Mouse (Mus musculus) embryo, embryonic 10 days (tissue): ENCODE data around the gene Soat2.
"Not testable (repeated sequence)": the region's sequence is repeated elsewhere in the genome, so short reads cannot be mapped to it uniquely, and the experiment has no call there.

ENCODE experiments used
- DNase-seq: peaks from one replicate; pipeline ENCODE4 v3.0.0-alpha.2; 2015; ENCODE audit warnings: low spot score

The Soat2 gene

DNA sequence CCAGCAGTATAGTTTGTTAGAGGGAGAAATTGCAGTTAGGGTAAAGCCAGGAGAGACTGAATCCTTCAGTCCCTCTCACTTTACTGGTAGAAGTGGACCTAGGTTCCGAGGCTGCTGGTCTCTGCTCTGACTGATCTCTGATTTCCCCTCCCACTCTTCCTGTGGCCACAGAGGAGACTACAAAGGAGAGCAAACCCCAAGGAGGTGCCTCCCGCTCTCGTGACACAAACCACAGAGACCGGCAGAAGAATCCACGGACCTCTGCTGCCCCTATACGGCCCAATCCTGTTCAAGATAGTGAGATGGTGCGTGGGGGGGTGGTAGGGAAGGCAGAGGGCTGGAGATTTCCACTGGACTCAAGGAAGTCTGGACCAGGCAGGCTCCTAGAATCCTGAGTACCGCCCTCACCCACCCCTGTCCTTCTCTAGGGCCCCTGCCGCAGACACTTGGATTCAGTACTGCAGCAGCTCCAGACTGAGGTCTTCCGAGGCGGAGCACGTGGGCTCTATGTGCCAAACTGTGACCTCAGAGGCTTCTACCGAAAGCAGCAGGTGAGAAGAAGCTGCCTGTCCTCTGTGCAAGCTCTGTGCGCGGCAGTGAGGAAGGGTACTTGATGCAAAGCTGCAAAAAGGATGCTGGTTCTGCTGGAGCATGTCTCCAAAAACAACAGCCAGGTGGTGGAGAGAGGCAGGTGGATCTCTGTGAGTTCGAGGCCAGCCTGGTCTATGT is 2.5 kb upstream of the Soat2 start:
- no peak for DNase-seq

DNA sequence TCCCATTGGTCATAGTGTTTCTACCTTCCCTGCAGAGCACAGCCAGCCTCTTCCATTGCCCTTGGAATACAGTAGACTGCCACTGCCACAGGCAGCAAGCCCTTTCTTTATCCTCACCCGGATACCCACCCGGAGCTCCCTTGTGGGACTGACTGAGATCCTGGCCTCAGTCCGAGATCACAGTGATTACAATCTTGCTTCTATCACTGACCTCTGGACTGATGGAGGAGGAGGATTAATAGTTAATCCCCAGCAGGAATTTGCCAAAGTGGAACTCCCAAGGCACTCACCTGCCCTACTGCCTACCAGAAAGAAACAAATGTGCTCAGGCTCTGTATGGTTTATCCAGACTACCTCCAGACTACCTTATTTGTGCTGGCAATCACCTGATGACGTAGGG is 765 bp upstream of the Soat2 start:
- no peak for DNase-seq

DNA sequence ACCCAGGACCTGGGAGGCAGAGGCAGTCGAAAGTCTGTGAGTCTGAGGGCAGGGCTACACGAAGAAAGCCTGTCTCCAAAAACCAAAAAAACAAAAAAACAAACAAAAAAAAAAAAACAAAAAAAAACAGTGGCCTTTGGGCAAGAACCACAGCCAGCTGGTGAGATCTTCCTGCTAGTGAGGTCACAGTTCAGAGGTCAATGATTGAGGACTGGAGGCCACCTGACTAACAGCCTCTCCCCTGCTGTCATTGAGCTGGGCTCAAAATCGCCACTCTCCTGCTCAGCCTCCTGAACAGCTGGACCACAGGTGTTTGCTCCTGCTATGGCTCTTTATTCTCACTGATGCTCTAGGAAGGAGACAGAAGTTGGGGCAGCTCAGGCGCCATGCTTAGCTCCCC is 2.3 kb downstream of the Soat2 start:
- DNase-seq: peak; percentile 81

DNA sequence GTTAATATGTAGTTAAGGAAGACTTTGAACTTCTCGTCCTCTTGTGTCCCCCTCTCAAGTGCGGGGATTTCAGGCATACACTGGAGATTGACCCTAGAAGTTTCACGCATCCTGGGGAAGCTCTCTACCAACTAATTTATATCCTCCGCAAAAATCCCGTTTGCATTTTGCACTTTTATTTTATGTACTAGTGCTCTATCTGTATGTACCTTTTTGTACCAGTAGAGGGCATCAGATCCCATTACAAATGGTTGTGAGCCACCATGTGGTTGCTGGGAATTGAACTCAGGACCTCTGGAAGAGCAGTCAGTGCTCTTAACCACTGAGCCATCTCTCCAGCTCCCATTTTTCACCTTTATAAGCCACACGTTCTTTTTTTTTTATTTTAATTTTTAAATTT is 4.7 kb downstream of the Soat2 start:
- DNase-seq: not testable (repeated sequence)

DNA sequence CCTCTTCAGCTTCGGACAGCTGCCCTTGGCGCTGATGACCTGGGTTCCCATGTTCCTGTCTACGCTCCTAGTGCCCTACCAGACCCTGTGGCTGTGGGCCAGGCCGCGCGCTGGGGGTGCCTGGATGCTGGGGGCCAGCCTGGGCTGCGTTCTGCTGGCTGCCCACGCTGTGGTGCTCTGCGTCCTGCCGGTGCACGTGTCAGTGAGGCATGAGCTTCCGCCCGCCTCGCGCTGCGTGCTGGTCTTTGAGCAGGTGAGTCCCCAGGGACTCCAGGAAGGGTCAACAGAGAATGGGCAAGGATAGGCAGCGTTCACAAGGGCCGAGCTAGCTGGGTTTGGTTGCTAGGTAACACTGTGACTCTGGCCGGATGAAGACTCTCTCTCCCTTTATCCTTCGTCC is 6.5 kb downstream of the Soat2 start:
- DNase-seq: peak; percentile 60

DNA sequence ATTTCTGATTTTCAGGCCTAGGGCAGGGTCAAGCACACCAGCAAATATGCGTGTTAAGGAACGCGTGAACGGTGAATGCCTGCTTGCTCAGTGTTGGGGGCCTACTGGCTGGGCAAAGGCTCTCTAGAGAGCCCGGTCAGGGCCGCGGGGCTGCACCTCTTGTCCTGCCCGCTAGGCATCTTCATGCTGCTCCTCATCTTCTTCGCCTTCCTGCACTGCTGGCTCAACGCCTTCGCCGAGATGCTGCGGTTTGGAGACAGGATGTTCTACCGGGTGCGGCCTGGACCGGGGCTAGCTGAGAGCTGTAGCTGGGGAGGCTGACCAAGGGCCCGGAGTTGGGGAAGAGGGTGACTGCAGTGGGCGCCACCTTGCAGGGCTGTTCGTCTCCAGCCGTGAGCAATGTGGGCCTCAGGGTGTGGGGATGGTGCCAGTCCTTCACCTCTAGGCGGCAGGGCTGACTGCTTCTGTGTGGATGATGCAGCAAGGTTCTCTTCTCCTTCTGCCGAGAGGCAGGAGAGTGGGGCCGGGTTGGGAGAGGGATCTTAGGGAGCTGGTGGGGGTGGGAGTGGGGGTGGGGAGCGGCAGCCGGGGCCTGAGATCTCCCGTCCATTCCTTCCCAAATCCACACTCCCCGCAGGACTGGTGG is 10.2 kb downstream of the Soat2 start:
- no peak for DNase-seq

DNA sequence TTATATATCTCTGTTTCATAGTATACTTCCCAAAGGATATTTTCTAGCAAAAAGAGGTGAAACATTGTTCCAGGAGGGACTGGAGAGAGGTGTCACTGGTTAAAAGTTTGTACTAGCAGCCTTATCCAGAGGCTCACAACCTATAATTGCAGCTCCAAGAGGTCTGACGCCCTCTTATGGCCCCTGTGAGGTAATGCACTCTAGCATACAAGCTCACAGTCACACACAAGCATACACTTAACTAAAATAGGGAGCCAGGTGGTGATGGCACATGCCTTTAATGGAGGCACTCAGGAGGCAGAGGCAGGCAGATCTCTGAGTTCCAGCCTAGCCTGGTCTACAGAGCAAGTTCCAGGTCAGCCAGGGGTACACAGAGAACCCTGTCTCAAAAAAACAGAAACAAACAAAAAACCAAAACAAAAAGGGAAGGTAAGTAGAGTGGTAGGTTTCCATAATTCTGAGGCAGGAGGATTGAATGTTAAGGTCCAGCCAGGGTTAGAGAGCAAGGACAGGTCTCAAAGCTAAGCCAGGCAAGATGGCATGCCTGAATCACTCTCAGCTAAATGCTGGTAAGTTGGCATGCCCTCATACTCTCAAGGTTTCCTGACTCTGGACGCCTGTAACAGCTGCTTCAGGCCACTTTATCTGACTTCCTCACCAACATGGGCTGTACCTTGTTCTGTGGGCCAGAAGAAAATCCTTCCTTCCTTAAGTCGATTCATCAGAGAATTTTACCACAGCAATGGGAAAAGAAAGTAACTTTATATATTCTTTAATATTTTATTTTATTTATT is 13.8 kb downstream of the Soat2 start:
- no peak for DNase-seq

DNA sequence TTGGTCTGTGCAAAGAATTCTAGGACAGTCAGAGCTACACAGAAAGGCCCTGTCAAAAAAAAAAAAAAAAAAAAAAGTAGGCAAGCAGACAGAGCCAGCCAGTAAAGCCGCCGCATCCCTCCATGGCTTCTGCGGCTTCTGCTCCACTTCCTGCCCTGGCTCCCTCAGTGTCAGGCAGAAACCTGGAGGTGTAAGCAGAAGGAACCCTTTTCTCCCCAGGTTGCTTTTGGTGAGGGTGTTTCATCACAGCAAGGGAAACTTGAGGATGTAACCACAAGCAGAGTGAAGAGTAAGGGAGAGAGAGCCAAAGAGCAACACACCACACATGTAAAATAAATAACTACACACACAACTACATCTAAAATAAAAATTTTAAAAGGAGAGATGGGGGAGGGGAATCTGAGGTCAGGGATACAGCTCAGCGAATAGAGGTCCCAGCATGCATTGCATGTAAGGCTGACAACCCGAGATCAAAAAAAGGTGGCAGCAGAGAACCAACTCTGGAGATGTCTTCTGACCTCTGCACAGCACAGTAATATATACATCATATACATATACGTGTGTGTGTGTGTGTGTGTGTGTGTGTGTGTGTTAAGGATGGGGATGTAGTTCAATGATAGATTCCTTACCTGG is 15.3 kb downstream of the Soat2 start:
- DNase-seq: no peak

DNA sequence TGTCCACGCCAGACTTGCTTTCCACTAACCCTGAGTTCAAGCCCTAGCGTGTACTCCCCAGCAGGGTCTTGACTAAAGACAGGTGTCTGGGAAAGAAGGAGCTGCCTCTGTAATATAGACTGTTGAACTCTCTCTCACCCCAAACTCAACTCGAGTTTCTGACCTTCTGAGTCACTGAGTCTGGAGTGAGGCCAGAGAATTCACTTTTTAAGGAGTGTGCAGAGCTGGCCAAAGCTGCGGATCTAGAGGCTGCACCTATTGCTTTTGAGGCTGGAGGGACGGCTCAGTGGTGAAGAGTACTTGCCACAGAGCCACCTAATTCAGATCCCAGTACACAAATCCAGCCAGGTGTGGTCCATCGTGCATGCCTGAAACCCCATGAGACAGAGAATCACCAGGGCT is 17.3 kb downstream of the Soat2 start:
- DNase-seq: peak; percentile 53

DNA sequence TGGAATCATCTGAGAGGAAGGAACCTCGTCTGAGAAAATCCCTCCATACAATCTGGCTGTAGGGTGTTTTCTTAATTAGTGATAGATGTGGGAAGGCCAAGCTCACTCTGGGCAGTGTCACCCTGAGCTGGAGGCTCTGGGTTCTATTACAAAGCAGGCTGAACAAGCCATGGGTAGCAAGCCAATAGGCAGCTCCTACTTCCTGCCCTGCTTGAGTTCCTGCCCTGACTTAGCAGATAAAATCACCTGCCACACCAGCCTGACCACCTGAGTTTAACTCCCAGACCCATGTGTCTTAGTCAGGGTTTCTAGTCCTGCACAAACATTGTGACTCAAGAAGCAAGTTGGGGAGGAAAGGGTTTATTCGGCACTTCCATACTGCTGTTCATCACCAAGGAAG is 18.7 kb downstream of the Soat2 start:
- DNase-seq: no peak

DNA sequence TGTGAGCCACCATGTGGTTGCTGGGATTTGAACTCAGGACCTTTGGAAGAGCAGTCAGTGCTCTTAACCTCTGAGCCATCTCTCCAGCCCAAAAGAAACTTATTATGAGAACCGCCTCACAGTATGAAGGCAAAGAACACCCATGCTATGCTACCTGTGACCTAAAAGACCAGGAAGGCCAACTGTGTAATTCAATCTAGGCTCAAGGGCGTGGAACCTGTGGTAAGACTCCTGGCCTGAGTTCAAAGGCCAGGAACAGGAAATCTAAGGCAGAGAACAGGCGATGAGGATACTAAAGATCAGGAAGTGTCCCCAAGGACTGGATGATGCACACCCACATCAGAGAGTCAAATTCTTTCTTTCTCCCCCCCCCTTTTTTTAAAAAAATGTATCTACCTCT is 23.3 kb downstream of the Soat2 start:
- no peak for DNase-seq

DNA sequence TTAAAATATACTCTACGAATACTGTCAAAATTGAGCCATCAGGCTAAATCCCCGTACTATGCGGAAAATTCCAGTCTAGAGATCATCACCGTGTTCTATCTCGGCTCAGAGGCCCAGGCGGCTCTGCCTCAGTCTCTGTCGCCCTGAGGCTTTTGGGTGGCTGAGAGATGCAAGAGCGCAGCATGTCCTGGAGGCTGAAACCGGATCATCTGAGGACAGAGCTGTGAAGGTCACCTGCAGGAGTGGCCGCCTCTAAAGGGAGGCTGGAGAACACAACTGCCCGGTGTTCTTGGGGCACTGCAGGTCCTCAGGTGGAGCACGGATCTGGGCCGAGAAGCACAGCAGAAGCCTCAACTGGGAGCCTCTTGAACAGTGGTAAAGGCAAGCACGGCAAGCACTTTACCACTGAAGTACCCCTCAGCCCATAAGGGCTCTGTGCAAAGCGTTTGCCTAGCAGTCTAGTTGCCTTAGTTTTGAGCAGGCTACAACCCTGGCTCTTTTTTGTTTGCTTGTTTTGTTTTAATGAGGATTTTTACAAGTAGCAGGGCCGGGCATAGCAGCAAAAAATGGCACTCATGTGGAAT is 25.5 kb downstream of the Soat2 start:
- no peak for DNase-seq

DNA sequence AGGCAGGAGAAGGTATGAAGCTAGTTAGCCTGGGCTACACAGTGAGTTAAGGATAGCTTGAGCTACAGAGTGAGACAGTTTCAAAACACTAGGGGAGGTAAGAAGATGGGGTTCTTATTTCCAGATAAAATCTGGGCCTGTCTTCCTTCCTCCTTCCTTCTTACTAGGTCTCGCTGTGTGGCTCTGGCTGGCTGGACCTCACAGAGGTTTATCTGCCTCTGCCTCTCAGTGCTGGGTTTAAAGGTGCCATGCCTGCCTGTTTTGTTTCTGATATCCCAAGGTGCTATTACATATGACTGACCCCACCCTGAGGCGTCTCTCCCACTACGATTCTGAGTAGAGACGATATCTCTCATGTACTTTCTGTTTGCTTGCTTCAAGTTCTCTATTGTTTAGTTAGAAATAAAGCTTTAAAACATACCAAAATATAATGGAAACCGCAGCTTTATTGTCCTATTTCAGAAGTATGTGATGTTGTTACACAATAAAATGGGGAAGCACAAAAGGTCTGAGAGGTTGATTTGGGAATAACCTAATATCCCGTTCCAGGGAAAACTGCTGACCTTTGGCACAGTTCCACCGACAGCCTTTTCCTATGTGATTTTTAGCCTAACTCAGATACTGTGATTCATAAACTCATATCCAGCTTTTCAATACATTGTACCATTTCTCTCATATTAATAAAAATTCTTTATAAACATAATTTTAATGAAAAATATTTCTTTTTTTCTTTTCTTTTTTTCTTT is 26.4 kb downstream of the Soat2 start:
- DNase-seq: no peak

DNA sequence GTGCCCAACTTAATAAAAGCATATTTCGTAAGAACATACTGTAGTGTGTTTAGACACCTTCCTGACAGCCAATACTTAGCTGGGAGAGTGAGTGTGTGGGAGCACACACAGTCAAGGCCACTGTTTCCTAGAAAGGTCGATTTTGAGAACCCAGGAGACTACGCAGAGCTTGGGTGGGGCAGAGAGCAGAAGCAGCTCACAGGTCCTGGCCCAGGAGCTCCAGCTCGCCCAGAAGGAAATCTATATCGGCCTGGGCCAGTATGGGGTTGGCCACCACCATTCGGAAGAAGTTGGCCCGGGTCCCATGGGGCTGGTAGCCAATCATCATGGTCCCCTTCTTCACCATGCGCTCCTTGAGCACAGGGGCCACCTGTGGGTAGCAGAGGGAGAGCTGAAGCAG is 27.1 kb downstream of the Soat2 start:
- no peak for DNase-seq

DNA sequence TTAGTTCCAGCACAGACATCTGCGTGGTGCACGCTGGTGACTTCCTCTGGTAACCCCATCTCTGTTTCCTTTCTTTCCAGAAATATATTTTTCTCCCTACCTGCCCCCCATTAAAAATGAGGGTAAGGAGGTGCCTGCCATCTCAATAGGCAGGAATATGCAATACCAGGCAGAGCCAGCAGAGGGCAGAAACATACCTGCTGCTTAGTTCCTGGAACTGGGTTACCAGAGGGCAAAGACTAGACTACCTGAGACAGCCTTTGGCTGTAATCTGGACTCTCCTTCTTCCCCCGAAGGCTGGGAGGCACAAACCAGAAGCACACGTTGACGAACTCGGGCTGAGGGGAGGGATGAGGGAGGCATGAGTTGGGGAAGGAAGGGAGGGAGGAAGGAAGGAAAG is 28.0 kb downstream of the Soat2 start:
- peak; percentile 73 for DNase-seq

DNA sequence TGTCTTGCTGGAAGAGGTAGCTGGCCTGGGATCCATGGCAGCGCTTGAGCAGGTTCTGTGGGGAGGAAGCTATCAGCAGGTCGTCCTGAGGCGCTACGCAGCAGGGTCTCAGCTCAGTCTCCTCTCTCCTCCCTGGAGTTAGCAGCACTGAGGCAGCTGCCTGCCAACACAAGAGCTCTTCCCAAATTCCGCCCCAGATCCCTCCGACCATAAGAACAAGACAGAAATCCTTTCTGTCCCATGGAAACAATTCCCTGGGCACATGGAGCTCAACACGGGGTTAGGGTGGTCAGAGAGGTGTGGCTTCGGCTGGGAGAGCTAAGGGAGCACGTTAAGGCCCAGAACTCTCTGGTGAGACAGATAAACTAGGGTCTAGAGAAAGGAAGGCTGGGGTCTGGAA is 28.8 kb downstream of the Soat2 start:
- DNase-seq: no peak

DNA sequence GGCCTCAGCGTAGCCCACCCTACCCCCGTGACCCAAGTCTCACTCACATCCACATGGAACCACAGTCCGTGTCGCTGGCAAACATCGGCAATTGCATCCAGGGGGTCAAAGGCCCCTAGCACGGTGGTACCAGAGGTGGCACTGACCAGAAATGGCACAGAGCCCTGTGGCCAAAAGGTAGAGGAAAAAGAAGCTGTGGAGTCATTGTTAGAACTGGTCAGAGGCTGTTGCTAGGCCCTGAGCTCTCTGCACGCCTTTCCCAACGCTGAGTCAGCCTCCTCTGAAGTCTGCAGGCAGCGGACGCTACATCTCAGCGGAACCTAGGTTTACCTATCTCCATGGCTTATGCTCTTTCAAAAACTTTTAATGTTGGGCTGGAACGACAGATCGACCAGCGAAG is 29.6 kb downstream of the Soat2 start:
- no peak for DNase-seq

DNA sequence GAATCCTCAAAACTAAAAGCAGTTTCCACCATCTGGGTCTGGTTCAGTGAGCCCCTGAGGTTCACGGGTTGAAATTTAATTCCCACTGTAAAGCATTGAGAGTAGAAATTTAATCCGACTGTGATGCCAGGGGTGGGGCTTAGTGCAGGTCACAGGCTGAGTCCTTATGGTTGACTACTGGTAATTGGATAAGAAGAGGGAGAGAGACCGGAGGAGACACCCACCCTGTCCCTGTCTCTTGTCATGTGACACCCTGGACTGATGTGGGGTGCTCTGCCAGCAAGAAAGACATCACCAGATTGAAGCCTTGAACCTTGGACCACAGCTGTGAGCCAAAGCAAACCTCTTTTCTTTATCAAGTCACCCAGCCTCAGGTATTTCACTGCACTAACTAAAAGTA is 32.8 kb downstream of the Soat2 start:
- DNase-seq: no peak

DNA sequence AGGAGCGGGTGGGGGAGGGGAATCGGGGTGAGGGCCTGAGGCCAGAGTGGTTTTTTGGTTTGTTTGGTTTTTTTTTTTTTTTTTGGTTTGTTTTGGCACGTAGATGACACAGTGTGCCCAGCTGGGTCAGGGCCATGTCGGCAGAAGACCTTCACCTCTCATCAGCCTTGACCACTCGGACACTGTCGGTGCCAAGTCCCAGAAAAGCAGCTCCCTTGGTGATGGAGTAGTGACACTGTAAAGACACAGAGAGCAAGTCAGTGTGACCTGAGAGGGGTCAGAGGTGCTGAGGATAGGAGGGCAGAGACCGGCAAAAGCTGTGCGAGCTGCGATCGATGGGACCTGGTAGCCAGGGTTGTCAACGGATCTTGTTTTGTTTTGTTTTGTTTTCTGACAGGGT is 35.9 kb downstream of the Soat2 start:
- DNase-seq: no peak

DNA sequence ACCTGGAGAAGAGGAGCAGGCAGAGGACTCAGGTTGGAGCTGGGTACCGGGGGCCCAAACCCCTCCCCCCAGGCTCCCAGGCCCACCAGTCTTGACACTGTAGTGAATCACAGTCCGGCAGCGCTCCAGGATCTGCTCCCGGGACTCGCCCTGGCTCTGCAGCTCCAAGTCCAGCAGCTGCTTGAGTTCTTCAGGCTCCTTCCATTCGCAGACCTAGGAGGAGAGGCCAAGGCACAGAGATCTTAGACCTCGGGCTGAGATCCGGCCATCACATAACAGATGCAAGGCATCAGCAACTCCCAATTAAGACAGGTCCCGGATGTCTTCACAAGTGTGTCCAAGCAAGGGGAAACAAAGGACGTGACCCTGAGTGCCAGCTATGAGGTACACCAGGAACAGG is 37.8 kb downstream of the Soat2 start:
- no peak for DNase-seq

DNA sequence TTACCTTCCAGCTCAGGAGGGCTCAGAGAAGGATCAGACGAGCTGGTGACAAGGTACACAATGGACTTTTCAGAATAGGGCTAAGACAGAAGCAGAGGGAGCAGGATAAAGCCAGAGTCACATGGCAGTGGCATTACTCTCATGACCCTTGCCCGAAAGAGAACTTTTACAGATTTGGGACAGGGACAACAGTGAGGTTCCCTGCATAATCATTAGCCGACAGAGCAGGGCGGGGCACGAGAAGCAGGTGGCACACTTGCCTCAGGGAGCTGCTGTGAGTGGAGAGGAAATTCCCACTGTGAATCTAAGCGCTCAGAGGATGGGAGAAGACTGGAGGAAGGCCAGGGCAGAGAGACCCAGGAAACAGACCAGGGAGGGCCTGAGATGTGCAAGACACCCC is 38.6 kb downstream of the Soat2 start:
- no peak for DNase-seq

DNA sequence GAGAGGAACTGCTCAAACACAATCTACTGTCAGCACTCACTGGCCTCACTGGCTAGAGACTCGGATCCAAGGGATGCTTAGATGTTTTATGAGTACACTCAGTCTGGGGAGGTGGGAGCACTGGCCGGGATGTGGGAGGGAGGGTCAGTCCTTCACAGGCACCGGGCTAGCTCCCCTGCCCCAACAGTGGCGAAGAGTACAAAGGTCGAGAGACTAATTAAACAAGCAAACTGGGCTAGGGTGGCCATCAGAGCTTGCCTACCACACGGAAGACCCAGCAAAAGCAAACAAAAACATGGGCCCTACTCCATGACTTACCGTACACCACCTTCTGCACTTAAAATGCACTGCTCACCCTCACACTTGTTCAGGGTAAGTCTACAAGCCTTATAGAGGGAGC is 41.4 kb downstream of the Soat2 start:
- no peak for DNase-seq
